Mouse (Mus musculus): ENCODE data around the gene 1700028J19Rik.

DNA sequence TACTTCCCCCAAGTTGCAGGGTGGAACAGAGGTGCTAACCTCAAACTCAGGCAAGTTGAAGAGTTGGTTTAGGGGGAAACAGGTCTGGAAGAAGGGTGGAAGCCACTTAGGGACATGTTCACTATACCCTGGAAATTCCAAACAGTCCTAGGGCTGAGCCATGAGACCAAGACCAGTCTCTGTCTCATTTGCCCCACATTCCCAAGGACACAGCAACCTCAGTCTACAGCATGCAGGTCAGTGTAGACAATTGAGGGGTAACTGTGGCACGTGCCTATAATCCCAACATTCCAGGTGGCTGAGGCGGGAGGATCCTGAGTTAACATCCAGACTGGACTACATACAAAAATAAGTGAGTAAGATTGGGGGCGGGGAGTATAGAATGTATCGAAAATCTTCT is 2.8 kb upstream of the 1700028J19Rik start:
- no peak for TF ChIP-seq CTCF (IDR thresholded peaks at IDR 0.05; ENCODE audit: borderline replicate concordance, insufficient read depth, low read depth, low read length)
- TF ChIP-seq POLR2A (IDR thresholded peaks at IDR 0.05; ENCODE audit: borderline replicate concordance, insufficient read depth, low read length), result no peak

Measured in cerebellum, adult 2 months (tissue).